Mouse (Mus musculus) CH12.LX (cell line): ENCODE measurements at regions not wholly inside any gene's neighbourhood (a gene's known extent, or its start where the extent isn't known, plus 50 kb on each side); places are given as distances from the start of the nearest gene placed in this dataset.

Experiments used
- DNase-seq: peaks from one replicate; pipeline ENCODE4 v3.0.0-alpha.2; 2013; ENCODE audit errors: extremely low read depth
- H3K27ac ChIP-seq: 2 replicates; pipeline ENCODE4 v1.5.1; 2012; ENCODE audit warnings: low read depth, mild to moderate bottlenecking, control low read depth, moderate library complexity; ENCODE audit not compliant: insufficient read depth
- H3K27me3 ChIP-seq: replicated peaks from 2 replicates; pipeline ENCODE3; 2012; ENCODE audit warnings: inconsistent platforms
- H3K36me3 ChIP-seq, 2 experiments: replicated peaks in 1 of 2; 2 replicates each; pipeline versions ENCODE3 to v1.6.1; 2012; ENCODE audit warnings: inconsistent platforms in 1 of 2, low read length in 1 of 2, mild to moderate bottlenecking in 1 of 2, mixed read lengths in 1 of 2, moderate library complexity in 1 of 2; ENCODE audit not compliant: control insufficient read depth in 1 of 2, insufficient read depth in 1 of 2
- H3K4me1 ChIP-seq, 2 experiments: 2 replicates each; pipeline ENCODE4 v1.6.1; 2012; ENCODE audit warnings: inconsistent platforms in 1 of 2, moderate library complexity in 1 of 2; ENCODE audit not compliant: insufficient read depth in 2 of 2, control insufficient read depth in 1 of 2
- H3K4me2 ChIP-seq: 2 replicates; pipeline ENCODE4 v1.6.1; 2012; ENCODE audit warnings: low read depth, mild to moderate bottlenecking, control low read depth; ENCODE audit not compliant: poor library complexity, insufficient read depth, severe bottlenecking
- H3K4me3 ChIP-seq, 3 experiments: fragments of 150-350 bp in 1 of 3; sonication (generic) in 1 of 3; replicated peaks in 1 of 3; 2 replicates each; pipeline versions ENCODE3 to v1.5.1; 2011 to 2012; ENCODE audit warnings: low read depth in 2 of 3, low read length in 2 of 3, mild to moderate bottlenecking in 2 of 3, moderate library complexity in 2 of 3, control low read depth in 1 of 3, improper control_type of control experiment in 1 of 3, inconsistent platforms in 1 of 3, mixed read lengths in 1 of 3; ENCODE audit not compliant: poor library complexity in 1 of 3
- H3K79me2 ChIP-seq: replicated peaks from 2 replicates; pipeline ENCODE4 v1.6.1; 2012; ENCODE audit warnings: mild to moderate bottlenecking, moderate library complexity; ENCODE audit not compliant: control insufficient read depth, poor library complexity, insufficient read depth, severe bottlenecking; ENCODE audit errors: extremely low read depth
- H3K9ac ChIP-seq: 2 replicates; pipeline ENCODE4 v1.6.1; 2012; ENCODE audit warnings: low read depth, mild to moderate bottlenecking, control low read depth, moderate library complexity; ENCODE audit not compliant: insufficient read depth
- H3K9me3 ChIP-seq: replicated peaks from 2 replicates; pipeline ENCODE3; 2012; ENCODE audit warnings: low read length, inconsistent platforms, mixed read lengths
- BHLHE40 ChIP-seq: IDR thresholded peaks from 2 replicates; pipeline ENCODE4 v1.6.1; 2011; ENCODE audit warnings: mild to moderate bottlenecking, low read depth, low read length, improper control_type of control experiment
- CTCF ChIP-seq, 2 experiments: IDR thresholded peaks in 1 of 2; conservative IDR thresholded peaks in 1 of 2; 2 replicates each; pipeline ENCODE4 v1.5.1; 2011 to 2012; ENCODE audit warnings: low read depth in 2 of 2, low read length in 2 of 2, improper control_type of control experiment in 1 of 2, inconsistent platforms in 1 of 2, mild to moderate bottlenecking in 1 of 2, moderate library complexity in 1 of 2
- E2F4 ChIP-seq: IDR thresholded peaks from 2 replicates; pipeline ENCODE4 v1.6.1; 2011; ENCODE audit warnings: low read depth, low read length, improper control_type of control experiment; ENCODE audit not compliant: insufficient replicate concordance
- ELF1 ChIP-seq: IDR thresholded peaks from 2 replicates; pipeline ENCODE4 v1.6.1; 2014; ENCODE audit warnings: low read depth, mild to moderate bottlenecking, inconsistent platforms, low read length, improper control_type of control experiment
- ETS1 ChIP-seq: conservative IDR thresholded peaks from 2 replicates; pipeline ENCODE4 v1.6.1; 2012; ENCODE audit warnings: low read depth, mild to moderate bottlenecking, inconsistent platforms, low read length, improper control_type of control experiment, moderate library complexity
- GABPA ChIP-seq: IDR thresholded peaks from 2 replicates; pipeline ENCODE4 v1.6.1; 2012; ENCODE audit warnings: low read depth, low read length, improper control_type of control experiment, inconsistent platforms; ENCODE audit not compliant: insufficient replicate concordance
- HCFC1 ChIP-seq: IDR thresholded peaks from 2 replicates; pipeline ENCODE4 v1.6.1; 2012; ENCODE audit warnings: low read depth, mild to moderate bottlenecking, inconsistent platforms, low read length, improper control_type of control experiment
- IRF4 ChIP-seq: IDR thresholded peaks from 2 replicates; pipeline ENCODE4 v1.6.1; 2014; ENCODE audit warnings: low read depth, mild to moderate bottlenecking, inconsistent platforms, low read length, improper control_type of control experiment
- JUN ChIP-seq: IDR thresholded peaks from 2 replicates; pipeline ENCODE4 v1.6.1; 2011; ENCODE audit warnings: low read depth, mild to moderate bottlenecking, low read length, improper control_type of control experiment, moderate library complexity; ENCODE audit not compliant: insufficient read depth
- KAT2A ChIP-seq: IDR thresholded peaks from 2 replicates; pipeline ENCODE4 v1.6.1; 2012; ENCODE audit warnings: low read length, improper control_type of control experiment, inconsistent platforms; ENCODE audit not compliant: insufficient replicate concordance
- MAFK ChIP-seq: IDR thresholded peaks from 2 replicates; pipeline ENCODE4 v1.6.1; 2011; ENCODE audit warnings: low read length, improper control_type of control experiment; ENCODE audit not compliant: insufficient replicate concordance
- MAZ ChIP-seq: IDR thresholded peaks from 2 replicates; pipeline ENCODE4 v1.6.1; 2012; ENCODE audit warnings: low read depth, mild to moderate bottlenecking, inconsistent platforms, low read length, improper control_type of control experiment, moderate library complexity
- MEF2A ChIP-seq: IDR thresholded peaks from 2 replicates; pipeline ENCODE4 v1.6.1; 2014; ENCODE audit warnings: low read depth, mild to moderate bottlenecking, inconsistent platforms, low read length, improper control_type of control experiment, borderline replicate concordance
- MXI1 ChIP-seq: IDR thresholded peaks from 2 replicates; pipeline ENCODE4 v1.6.1; 2011; ENCODE audit warnings: mild to moderate bottlenecking, low read depth, low read length, improper control_type of control experiment
- MYC ChIP-seq: IDR thresholded peaks from 2 replicates; pipeline ENCODE4 v1.6.1; 2011; ENCODE audit warnings: low read depth, mild to moderate bottlenecking, improper control_type of control experiment, low read length
- NELFE ChIP-seq: IDR thresholded peaks from 2 replicates; pipeline ENCODE4 v1.6.1; 2011; ENCODE audit warnings: low read depth, low read length, improper control_type of control experiment
- PAX5 ChIP-seq: IDR thresholded peaks from 2 replicates; pipeline ENCODE4 v1.6.1; 2012; ENCODE audit warnings: low read length, inconsistent platforms, mixed read lengths
- POLR2A ChIP-seq: IDR thresholded peaks from 2 replicates; pipeline ENCODE4 v1.6.1; 2011; ENCODE audit warnings: low read depth, mild to moderate bottlenecking, improper control_type of control experiment, low read length
- POLR2AphosphoS2 ChIP-seq: IDR thresholded peaks from 2 replicates; pipeline ENCODE4 v1.6.1; 2011; ENCODE audit warnings: low read depth, low read length, improper control_type of control experiment
- RAD21 ChIP-seq: IDR thresholded peaks from 2 replicates; pipeline ENCODE4 v1.6.1; 2011; ENCODE audit warnings: low read depth, mild to moderate bottlenecking, low read length, improper control_type of control experiment, moderate library complexity
- TCF12 ChIP-seq: IDR thresholded peaks from 2 replicates; pipeline ENCODE4 v1.6.1; 2014; ENCODE audit warnings: low read depth, mild to moderate bottlenecking, inconsistent platforms, low read length, improper control_type of control experiment
- USF1 ChIP-seq: IDR thresholded peaks from 2 replicates; pipeline ENCODE4 v1.6.1; 2014; ENCODE audit warnings: low read depth, mild to moderate bottlenecking, inconsistent platforms, low read length, improper control_type of control experiment
- ZC3H11A ChIP-seq: IDR thresholded peaks from 2 replicates; pipeline ENCODE4 v1.6.1; 2012; ENCODE audit warnings: low read depth, mild to moderate bottlenecking, inconsistent platforms, low read length, improper control_type of control experiment
- ZKSCAN1 ChIP-seq: IDR thresholded peaks from 2 replicates; pipeline ENCODE4 v1.6.1; 2012; ENCODE audit warnings: low read depth, inconsistent platforms, low read length, improper control_type of control experiment, borderline replicate concordance
- ZMIZ1 ChIP-seq: IDR thresholded peaks from 2 replicates; pipeline ENCODE4 v1.6.1; 2012; ENCODE audit warnings: low read depth, mild to moderate bottlenecking, inconsistent platforms, low read length, improper control_type of control experiment
- dilution Hi-C: fragments of 300-500 bp; cut with MboI; formaldehyde crosslinking; loops from 2 replicates; pipeline ENCODE4 v1.14.3; 2020; ENCODE audit warnings: low sequenced_read_pairs; ENCODE audit not compliant: extremely low pct_unique_long_range_greater_than_20kb, extremely low pct_ligation_motif_present
- in situ Hi-C: fragments of 300-500 bp; cut with MboI; formaldehyde crosslinking; loops from 3 replicates; pipeline ENCODE4 v1.14.3; 2019; ENCODE audit warnings: low sequenced_read_pairs, low pct_ligation_motif_present, low pct_unique_long_range_greater_than_20kb, mixed read lengths

- peaks cover 10% of the 10 kb centered on the region for H3K9me3 ChIP-seq
- H3K4me2 ChIP-seq = no peak overlapping the region
- H3K79me2 ChIP-seq = no peaks in the 10 kb centered on the region
- TF ChIP-seq CTCF (conservative IDR thresholded peaks at IDR 0.05 in 1 of 2, IDR thresholded peaks at IDR 0.05 in 1 of 2; ENCODE audit: low read depth in 2 of 2, low read length in 2 of 2) (no peak), ETS1 (no peak), POLR2AphosphoS2 (no peak), MXI1 (no peak), NELFE (no peak), JUN (no peak)
- no peak overlapping the region for H3K27ac ChIP-seq
- DNase-seq = no peak
- in situ Hi-C loops (no loop called here), dilution Hi-C loops (no loop called here)
- H3K27me3 ChIP-seq = no peaks in the 10 kb centered on the region
- H3K4me3 ChIP-seq = no peak overlapping the region
- no peaks in the 10 kb centered on the region for H3K4me1 ChIP-seq
- H3K9ac ChIP-seq = no peak overlapping the region
- no peaks in the 10 kb centered on the region for H3K36me3 ChIP-seq
Observed at GRCm38 (mm10) chr12:96351143-96351542, 659.1 kb downstream of the Flrt2 start.

- H3K36me3 ChIP-seq = no peaks in the 10 kb centered on the region
- in situ Hi-C loops (no loop called here), dilution Hi-C loops (no loop called here)
- no peak overlapping the region for H3K27ac ChIP-seq
- H3K4me1 ChIP-seq = no peaks in the 10 kb centered on the region
- H3K27me3 ChIP-seq = no peaks in the 10 kb centered on the region
- H3K9me3 ChIP-seq = peaks cover 15% of the 10 kb centered on the region
- no peaks in the 10 kb centered on the region for H3K79me2 ChIP-seq
- no peak overlapping the region for H3K4me3 ChIP-seq
- DNase-seq = no peak
- no peak for TF ChIP-seq ZMIZ1
- TF ChIP-seq ELF1 = no peak
- TF ChIP-seq TCF12 = no peak
- no peak overlapping the region for H3K9ac ChIP-seq
- H3K4me2 ChIP-seq = no peak overlapping the region
Observed at GRCm38 (mm10) chr12:96378924-96379323, 686.9 kb downstream of the Flrt2 start.

GRCm38 (mm10) chr12:96419104-96419503 lies 727.1 kb downstream of the Flrt2 start:
- no peak overlapping the region for H3K27ac ChIP-seq
- no peaks in the 10 kb centered on the region for H3K36me3 ChIP-seq
- DNase-seq = no peak
- in situ Hi-C loops = no loop called here
- no peak overlapping the region for H3K9ac ChIP-seq
- H3K4me3 ChIP-seq = no peak overlapping the region
- TF ChIP-seq CTCF (conservative IDR thresholded peaks at IDR 0.05 in 1 of 2, IDR thresholded peaks at IDR 0.05 in 1 of 2; ENCODE audit: low read depth in 2 of 2, low read length in 2 of 2) (no peak), MAFK (no peak), ELF1 (no peak), MAZ (no peak), E2F4 (no peak), USF1 (no peak), IRF4 (no peak), POLR2A (no peak), ZKSCAN1 (no peak), POLR2AphosphoS2 (no peak), MEF2A (no peak), RAD21 (no peak), BHLHE40 (no peak), ZMIZ1 (no peak), HCFC1 (no peak), KAT2A (no peak), MYC (no peak), GABPA (no peak), PAX5 (no peak), ZC3H11A (no peak)
- H3K79me2 ChIP-seq = no peaks in the 10 kb centered on the region
- no peak overlapping the region for H3K4me2 ChIP-seq
- no peaks in the 10 kb centered on the region for H3K4me1 ChIP-seq
- dilution Hi-C loops = no loop called here
- no peaks in the 10 kb centered on the region for H3K27me3 ChIP-seq
- peaks cover 9% of the 10 kb centered on the region for H3K9me3 ChIP-seq
